Mouse (Mus musculus) 3134 (cell line): Measurements from ENCODE around the gene Sdc1.
A peak's percentile ranks its signal among the peaks of the same experiment; 100 is the strongest.

Experiments
- DNase-seq: peaks from one replicate; pipeline ENCODE4 v3.0.0-alpha.2; 2011; ENCODE audit warnings: low spot score; ENCODE audit not compliant: insufficient read length; ENCODE audit errors: extremely low read depth

Gene Sdc1

DNA sequence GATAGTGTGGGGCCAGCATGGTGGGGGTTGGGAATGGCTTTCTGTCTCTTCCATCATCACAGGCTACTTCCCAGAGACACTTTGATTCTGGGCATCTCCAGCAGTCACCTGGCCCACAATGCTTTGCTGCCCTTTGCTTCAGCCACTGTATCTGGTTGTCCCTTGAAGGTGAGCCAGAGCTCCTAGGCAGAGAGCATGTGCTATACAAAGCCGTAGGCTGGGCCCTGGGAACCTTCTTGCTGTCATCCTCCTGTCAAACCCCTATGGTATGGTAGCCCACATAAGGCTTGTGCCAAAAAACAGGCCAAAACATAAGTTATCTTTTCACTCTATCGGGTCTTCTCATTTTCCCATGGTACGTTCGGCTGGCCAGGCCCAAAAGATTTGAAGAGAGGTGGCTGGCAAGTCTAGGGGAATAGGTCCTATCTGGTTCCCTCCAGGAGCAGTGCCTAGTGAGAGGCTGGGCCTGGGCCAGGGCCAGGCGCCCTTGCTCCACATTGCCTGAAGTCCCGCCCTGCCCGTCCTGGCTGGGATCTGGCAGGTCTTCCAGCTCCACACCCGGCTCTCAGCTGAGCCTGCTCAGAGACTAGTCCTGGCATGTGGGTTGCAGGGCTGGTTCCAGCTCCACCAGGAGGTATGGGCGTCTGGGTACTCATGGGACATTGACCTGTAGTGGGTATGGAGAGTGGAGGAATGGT is 10.7 kb downstream of the Sdc1 start:
- peak; percentile 61 for DNase-seq

DNA sequence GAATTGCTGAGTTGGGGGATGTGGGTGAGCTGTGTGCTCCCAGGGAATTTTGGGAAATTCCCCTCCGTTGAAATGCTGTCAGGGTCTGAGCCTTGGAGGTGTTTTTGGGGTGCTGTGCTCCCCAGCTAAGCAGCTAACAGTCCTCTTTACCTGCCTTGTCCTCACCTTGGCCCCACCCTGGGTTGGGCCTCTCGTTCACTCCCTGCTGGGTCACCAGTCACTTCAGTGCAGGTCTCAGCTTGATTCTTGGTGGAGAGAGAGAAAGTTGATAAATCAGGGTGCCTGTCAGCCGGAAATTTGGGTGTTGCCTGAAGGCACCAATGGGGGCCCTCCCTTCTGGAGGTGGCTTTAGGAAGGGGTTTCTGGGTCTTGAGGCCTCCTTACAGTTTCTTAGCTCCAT is 11.4 kb downstream of the Sdc1 start:
- no peak for DNase-seq

- no peak for DNase-seq
Observed at GRCm38 (mm10) chr12:8784189-8784588, 13.1 kb downstream of the Sdc1 start.

DNA sequence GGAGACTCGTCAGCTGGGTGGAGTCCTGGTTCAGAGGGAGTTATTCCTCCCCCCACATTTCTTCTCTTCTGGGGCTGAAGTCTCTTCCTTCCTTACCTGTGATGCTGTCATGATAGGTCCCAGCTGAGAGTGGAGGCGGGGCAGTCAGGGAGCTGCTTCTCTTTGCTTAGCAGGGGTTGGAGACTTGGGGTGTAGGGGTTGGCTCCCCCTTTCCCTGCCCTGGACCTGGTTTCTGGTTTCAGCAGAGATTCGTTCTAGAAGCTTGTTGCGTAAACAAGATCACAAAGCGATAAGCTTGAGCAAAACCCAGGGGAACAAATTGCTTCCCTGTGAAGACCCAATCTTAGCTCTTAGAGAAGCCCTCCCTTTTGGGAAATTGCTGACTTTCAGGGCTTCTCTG is 15.4 kb downstream of the Sdc1 start:
- DNase-seq = no peak

DNA sequence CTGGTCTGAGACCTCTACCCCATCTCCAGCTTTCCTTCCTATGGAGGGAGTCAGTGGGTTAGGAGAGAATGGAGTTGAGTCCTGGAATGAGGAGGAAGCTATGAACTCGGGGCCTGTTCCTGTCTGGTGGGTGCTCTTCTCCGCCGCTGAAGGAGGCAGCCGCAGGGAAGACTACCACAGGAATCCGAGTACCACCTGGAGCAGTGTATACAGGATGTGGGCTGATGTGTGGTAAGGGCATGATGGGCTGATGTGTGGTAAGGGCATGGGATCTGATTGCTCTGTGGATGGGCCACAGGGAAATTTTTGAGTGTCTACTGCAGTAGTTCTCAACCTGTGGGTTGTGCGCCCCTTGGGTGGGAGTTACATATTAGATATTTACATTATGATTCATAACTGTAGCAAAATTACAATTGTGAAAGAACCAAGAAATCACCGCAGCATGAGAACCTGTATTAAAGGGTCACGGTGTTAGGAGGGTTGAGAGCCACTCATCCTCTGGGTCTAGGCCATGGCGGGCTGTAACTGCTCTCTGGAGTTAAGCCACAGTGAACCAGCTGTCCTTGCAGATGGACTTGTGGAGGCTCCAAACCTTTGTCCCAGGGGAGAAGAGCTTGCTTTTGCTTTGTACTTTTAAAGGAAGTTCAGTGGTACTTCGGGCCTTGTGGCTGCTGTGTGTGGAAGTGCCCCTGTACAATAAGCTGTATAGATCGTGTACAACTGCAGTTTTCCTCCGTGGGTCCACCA is 16.0 kb downstream of the Sdc1 start:
- DNase-seq = peak; percentile 36

GRCm38 (mm10) chr12:8788469-8788868 is 17.3 kb downstream of the Sdc1 start:
- DNase-seq = no peak

GRCm38 (mm10) chr12:8790615-8791014 is 19.5 kb downstream of the Sdc1 start:
- DNase-seq = no peak

DNA sequence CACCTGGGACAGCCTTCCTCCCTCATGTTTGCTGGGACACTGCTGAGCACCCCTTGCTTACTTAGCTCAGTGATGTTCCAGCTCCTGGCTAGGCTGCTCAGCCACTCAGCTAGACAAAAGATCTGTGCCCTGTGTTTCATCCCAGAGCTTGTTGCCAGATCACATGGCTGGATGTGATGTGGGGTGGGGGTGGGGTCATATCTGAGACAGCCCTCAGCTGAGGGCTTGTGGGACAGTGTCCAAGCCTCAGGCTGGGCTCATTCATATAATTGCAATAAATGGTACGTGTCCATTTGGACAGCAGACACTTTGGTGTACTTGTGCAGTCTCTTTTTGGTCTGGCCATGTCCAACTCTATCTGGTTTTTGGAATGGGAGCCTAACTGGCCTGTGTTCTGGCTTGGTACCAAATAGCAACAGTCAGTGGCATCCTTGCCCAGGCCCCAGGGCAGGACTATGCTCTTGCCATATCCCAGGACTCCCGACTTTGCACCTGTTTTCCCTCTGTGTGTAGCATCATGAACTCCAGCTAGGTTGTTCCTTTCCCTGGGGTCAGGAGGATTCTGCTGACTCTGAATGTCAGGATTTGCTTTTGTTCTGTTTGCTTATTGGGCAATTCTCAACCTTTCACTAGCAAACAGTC is 22.4 kb downstream of the Sdc1 start:
- DNase-seq = no peak

- DNase-seq = no peak
Observed at GRCm38 (mm10) chr12:8797936-8798335, 26.8 kb downstream of the Sdc1 start.

- DNase-seq = no peak
Observed at GRCm38 (mm10) chr12:8798486-8799020, 27.4 kb downstream of the Sdc1 start.

DNA sequence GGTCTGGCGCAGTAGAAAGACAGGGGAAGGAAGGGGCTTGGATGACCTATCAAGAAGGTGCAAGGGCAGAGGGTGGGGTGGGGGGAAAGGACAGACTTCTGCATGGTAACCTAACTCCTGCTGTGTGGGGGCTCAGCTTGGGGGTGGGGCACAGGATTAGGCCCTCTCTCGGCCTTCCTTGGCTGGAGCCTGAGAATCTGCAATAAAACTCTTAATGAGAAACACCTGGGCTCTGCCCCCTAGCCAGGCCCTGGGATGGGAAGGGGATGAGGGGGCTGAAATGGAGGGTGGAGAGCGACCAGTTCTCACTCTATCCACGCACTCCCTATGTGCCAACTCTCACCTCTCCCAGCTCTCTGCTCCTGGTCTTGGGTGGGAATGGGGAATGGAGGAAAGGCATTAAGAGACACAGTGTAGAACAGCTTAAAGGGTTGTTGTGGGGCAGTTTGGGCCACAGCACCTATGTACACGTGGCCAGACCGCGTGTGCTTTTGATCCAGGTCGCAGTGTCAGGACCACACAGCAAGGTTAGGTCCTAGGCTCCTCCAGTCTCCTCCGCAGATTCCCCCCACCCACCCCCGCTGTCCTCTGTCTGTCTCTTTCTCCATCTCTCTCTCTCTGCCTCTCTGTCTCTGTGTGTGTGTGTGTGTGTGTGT is 32.4 kb downstream of the Sdc1 start:
- DNase-seq = no peak

DNA sequence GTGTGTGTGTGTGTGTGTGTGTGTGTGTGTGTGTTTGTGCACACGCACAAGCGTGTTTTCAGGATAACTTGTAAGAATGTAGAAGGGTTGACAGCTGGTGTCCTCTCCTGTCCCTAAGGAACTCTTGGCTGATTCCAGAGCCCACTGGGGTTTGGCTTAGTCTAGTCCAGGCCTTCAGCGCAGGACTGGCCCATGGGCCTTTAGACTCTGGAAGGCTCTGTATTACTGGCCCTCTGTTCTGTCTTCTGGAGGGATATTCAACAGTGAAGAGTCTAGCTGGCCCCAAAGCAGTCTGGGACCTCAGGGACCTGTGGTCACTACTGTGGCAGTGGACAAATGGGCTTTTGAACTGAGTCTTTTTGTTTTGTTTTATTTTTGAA is 32.9 kb downstream of the Sdc1 start:
- no peak for DNase-seq

DNA sequence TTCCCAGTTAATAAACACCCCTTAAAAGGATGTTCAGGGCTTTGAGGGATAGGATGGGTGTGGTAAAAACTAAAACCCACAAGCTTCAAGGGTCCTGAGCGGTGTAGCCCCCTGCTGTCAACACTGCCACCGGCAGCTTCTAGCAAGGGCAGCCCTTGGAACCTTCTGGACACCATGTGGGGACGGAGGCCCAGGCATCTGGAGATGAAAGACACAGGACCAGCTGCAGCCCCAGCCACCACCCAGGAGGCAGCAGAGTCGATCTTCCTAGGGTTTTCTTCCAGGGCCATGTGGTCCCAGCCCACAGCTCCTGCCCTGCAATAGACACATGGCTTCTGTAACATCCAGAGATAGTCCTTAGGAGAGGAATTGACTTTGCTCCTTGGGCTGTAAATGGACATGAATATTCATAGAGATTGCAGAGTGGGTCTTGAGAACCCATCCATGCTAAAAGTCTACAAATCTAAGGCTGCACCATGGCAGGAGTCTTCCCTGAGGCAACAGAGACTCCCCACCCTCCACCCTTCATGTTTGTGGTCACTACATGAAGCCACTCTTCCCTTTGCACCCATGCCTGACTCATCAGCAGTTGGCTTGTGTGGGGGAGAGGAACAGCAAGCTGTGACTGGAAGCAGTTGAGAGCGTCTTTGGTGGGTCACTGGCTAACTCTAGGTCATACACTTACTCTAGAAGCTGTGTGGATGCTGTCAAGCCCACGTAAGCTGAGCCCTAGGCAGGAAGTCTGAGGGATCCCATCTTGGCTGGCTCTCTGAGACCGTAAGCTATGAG is 34.0 kb downstream of the Sdc1 start:
- DNase-seq = peak; percentile 50

GRCm38 (mm10) chr12:8809086-8809485 is 38.0 kb downstream of the Sdc1 start:
- peak; percentile 41 for DNase-seq

GRCm38 (mm10) chr12:8809626-8810025 is 38.5 kb downstream of the Sdc1 start:
- DNase-seq = no peak

DNA sequence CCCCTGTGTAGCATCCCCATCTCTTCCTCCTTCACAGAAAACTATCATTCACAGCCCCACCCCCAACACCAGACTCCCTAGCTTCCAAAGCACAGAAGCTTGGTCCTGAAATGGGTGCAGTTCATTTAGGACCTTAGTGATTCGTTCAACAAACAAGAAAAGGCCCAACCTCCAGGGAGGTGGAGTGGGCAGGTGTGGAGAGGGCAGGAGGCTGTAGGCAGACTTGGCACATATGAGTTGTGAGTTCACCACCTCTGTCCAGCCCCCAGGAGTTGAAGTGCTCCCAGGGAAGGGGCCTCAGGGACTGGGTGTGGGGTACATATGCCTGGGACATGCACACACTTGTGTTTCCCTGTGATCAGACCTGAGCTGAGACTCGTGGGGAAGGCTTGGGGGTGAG is 39.8 kb downstream of the Sdc1 start:
- no peak for DNase-seq

GRCm38 (mm10) chr12:8811441-8811871 is 40.3 kb downstream of the Sdc1 start:
- peak; percentile 82 for DNase-seq

DNA sequence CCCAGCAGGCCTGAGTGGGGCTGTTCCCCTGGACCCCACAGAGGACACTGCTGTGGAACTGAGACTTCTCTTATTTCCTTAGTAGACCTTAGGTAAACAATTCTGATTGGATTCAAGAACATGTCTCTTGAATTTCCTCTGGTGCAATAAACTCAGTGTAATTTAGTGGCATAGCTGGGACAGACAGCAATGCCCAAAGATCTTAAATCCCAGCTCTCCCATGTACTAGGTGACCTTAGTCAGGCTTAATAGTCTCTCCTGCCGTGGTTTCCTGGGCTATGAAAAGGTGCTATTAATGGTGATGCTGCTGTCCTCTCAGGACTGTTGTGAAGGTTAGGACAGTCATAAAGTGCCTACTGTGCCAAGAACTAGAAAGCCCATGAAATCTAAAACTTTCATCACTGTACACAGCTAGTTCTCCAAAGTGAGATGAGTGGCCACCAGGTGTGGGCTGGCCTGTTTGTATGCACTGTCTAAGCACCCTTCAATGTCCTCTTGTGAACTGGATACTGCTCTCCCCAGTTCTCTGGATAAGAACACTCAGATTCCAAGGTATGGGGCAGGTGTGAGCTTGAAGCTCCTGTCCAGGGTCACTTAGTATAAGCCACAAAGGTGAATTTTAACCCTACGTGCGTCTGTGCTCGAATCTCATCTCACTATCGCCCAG is 40.9 kb downstream of the Sdc1 start:
- DNase-seq = no peak

DNA sequence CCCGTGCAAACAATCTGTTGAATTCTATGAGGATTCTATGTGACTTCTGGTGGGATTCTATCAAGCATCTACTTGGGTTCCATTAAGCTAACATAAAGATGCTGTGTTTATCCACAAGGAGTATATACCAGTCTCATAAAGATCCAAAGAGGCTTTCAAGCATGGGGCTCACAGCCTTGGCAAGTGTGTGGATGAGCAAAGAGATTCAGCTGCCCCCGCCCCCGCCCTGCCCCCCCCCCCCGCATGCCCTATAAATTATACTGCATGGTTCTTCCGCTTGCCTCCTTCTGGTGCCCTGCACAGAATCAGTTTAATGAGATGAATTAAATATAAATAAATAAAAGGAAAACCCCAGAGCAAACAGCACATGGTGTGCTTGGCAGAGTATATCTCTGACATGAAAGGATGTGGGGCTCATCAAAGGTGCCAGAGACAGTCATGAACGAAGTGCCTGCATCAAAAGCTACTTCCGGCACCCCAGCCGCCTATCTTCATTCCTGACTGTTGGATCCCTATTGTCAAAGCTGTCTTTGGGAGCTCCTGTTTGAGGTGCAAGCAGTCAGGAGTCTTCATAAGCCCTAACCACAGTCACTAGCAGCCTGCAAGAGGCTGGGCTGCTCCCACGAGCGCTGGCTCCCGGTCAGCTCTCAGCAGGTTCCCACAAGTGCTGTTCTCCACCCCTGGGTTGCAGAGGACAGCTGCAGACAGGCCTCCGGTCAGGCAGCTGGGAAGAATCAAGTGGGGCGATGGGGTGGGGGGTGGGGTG is 46.5 kb downstream of the Sdc1 start:
- DNase-seq = no peak
